Mouse (Mus musculus): ENCODE data around the gene Gm28048. TPM values are rescaled to one million over a fixed set of nuclear protein-coding genes. Genes with fewer than 3 reads are reported as not detected.

Gm28048 gene
- polyA plus RNA-seq (2015; fragmentation: Nextera tagmentation; extraction: Ambion mirVana): 4.3 and 8.4 TPM in 2 replicates

DNA sequence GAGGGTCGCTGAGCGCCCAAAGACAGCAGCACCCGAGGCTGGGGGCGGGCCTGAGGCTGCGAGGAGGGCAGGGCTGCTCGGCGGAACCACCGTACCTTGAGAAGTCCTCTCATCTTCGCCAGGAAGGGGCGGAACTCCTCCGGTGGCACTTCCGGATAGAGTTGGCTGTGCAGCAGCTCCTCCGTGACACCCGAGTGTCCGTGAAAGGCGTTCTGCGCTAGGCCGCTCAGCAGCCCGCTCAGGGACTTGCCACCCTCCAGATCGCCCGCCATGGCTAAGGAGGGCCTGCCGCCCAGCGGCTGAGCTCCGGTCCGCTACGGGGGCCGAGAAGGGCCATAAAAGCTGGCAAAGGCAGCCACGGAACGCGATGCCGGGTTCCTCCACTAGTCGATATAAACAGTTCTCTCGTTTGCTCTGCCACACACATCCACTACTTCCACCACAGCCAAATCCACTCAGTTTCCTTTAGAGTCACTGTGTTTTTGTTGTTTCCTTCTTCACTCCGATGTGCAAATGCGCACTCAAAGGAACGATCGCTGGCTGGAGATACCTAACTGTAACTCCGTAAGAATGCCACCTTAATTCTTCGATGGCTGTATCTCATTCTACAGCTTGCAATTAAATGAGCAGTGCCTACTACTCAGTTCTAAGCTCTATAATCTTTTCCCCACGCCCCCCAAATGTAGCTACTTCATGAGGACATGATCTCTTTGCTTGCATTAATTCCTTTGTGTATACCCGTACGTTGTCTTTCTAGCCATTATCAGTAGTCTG, at the start of gene Gm28048, which contains the start of gene Commd1:
Gene Gm28048 (minus strand): TSS at position 107 of the 774 bp plus-strand sequence.
Gene Commd1 (minus strand): TSS at position 399 of the 774 bp plus-strand sequence.
- H3K4me3 ChIP-seq (replicated peaks): peak within 1 kb of the TSS; percentile 59
- ATAC-seq (ENCODE audit: low FRiP score): peak; percentile 94

DNA sequence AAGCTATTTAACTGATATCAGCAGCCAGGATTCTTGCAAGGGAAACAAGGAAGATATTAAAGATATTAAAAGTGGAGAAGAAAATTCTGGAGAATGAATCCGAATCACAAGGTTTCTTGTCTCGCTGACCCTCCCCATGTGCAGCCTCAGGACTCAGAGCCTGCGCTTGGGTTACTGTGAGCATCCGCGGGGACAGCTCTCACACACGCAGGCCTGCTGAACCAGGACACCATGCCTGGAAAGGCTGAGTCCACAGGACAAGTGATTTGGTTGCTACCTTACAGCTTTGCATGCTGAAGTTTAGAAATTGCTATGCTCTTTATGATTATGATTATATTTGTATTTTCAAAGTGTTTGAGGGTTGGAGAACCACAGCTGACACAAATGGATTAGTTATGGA, 47.5 kb upstream of the Gm28048 start:
- no peak overlapping the region for H3K4me3 ChIP-seq (replicated peaks)
- no peaks in the 10 kb centered on the region for H3K9me3 ChIP-seq (replicated peaks)
- H3K27me3 ChIP-seq (replicated peaks): no peaks in the 10 kb centered on the region
- no peak overlapping the region for H3K9ac ChIP-seq (replicated peaks)
- no peak for ATAC-seq (ENCODE audit: low FRiP score)
- no peak overlapping the region for H3K27ac ChIP-seq (replicated peaks)
- H3K4me1 ChIP-seq: no peaks in the 10 kb centered on the region
- WGBS: 85% methylated on average over 6 of the region's 6 CpGs
- H3K36me3 ChIP-seq: no peaks in the 10 kb centered on the region
- H3K4me2 ChIP-seq: no peak overlapping the region

More for the DNA sequence above, at the start of gene Gm28048, which contains the start of gene Commd1:
- H3K9ac ChIP-seq (replicated peaks): peak within 1 kb of the TSS; percentile 60
- H3K4me1 ChIP-seq: peaks cover 32% of the 10 kb centered on the region
- peaks cover 9% of the 10 kb centered on the region; the same call in 1 of the 2 replicates for H3K36me3 ChIP-seq
- peak within 1 kb of the TSS; percentile 71 for H3K4me2 ChIP-seq
- no peaks in the 10 kb centered on the region for H3K27me3 ChIP-seq (replicated peaks)
- WGBS: 2% methylated on average over 42 of the region's 42 CpGs
- H3K9me3 ChIP-seq (replicated peaks): no peaks in the 10 kb centered on the region
- H3K27ac ChIP-seq (replicated peaks): peak within 1 kb of the TSS; percentile 92

DNA sequence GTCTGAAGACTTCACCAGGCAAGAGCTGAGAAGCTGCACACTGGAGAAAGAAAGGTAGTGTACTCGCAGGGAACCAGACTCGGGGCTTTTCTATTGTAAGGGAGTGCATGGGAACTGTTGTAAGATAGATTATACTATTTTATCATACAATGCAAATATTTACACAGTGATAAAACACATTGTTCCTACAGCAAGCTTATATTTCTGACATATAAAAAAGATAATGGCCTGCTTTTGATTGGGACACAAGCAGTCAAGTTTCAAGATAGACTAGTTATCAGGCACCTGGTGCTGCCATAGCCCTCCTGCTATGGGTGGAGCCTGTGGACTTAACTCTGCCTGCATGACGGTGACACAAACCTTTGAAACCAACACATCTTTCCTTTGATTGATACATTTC, 47.1 kb upstream of the Gm28048 start:
- H3K36me3 ChIP-seq: no peaks in the 10 kb centered on the region
- H3K4me1 ChIP-seq: no peaks in the 10 kb centered on the region
- no peak overlapping the region for H3K4me3 ChIP-seq (replicated peaks)
- H3K4me2 ChIP-seq: no peak overlapping the region
- no peak overlapping the region for H3K9ac ChIP-seq (replicated peaks)
- no peak for ATAC-seq (ENCODE audit: low FRiP score)
- 72% methylated on average over 3 of the region's 3 CpGs for WGBS
- no peak overlapping the region for H3K27ac ChIP-seq (replicated peaks)
- H3K27me3 ChIP-seq (replicated peaks): no peaks in the 10 kb centered on the region
- H3K9me3 ChIP-seq (replicated peaks): no peaks in the 10 kb centered on the region

DNA sequence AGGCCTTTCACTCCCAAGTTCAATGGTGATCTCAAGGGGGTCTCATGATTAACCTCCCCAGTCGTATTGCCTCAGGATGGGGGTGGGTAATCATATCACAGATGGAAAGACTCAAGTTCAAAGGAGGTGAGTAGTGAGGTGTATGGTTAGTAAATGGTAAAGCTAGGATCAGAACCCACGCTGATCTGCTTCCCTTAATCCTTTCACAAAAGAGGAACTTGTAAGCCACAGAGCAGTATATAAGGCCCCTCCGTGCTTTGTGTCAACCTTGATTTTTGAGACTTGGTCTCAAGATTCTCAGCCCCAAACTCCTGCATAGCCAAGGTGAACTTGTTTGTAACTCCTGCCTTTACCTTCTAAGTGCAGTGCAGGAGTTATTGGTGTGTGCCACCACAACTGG, 42.3 kb upstream of the Gm28048 start:
- no peaks in the 10 kb centered on the region for H3K9me3 ChIP-seq (replicated peaks)
- no peak overlapping the region for H3K4me2 ChIP-seq
- WGBS: 88% methylated on average over 3 of the region's 3 CpGs
- H3K36me3 ChIP-seq: no peaks in the 10 kb centered on the region
- no peaks in the 10 kb centered on the region for H3K4me1 ChIP-seq
- H3K27me3 ChIP-seq (replicated peaks): no peaks in the 10 kb centered on the region
- no peak for ATAC-seq (ENCODE audit: low FRiP score)
- no peak overlapping the region for H3K9ac ChIP-seq (replicated peaks)
- no peak overlapping the region for H3K27ac ChIP-seq (replicated peaks)
- no peak overlapping the region for H3K4me3 ChIP-seq (replicated peaks)

DNA sequence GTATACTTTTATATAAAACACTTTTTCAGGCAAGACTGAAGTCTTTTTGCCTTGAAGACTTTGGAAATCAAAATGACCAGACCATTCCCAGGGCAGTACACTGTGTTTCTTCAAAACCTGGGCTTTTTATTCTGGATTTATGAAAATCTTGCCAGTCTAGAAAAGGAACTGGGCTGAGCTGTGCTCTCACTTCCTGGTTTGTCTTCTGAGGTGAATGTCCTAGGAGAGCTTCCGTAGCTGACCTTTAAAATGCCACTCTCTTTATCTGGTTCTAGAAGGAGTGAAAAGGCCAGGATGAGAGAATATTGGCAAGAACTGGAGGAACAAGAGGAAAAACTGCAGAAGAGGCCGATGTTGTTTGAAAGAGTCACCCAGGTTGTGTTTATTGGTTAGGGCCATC, 41.3 kb upstream of the Gm28048 start:
- no peak overlapping the region for H3K9ac ChIP-seq (replicated peaks)
- no peak overlapping the region for H3K27ac ChIP-seq (replicated peaks)
- 95% methylated on average over 2 of the region's 2 CpGs for WGBS
- no peaks in the 10 kb centered on the region for H3K4me1 ChIP-seq
- no peak for ATAC-seq (ENCODE audit: low FRiP score)
- no peak overlapping the region for H3K4me2 ChIP-seq
- no peak overlapping the region for H3K4me3 ChIP-seq (replicated peaks)
- H3K9me3 ChIP-seq (replicated peaks): no peaks in the 10 kb centered on the region
- no peaks in the 10 kb centered on the region for H3K27me3 ChIP-seq (replicated peaks)
- H3K36me3 ChIP-seq: no peaks in the 10 kb centered on the region

GRCm38 (mm10) chr11:23020841-23021240, 39.0 kb upstream of the Gm28048 start:
- Histone ChIP-seq H3K4me1 (no peaks in the 10 kb centered on the region), H3K4me3 (replicated peaks) (no peak overlapping the region), H3K9me3 (replicated peaks) (no peaks in the 10 kb centered on the region), H3K9ac (replicated peaks) (no peak overlapping the region), H3K27ac (replicated peaks) (no peak overlapping the region), H3K27me3 (replicated peaks) (no peaks in the 10 kb centered on the region), H3K4me2 (no peak overlapping the region), H3K36me3 (no peaks in the 10 kb centered on the region)
- WGBS: 95% methylated on average over 14 of the region's 14 CpGs
- ATAC-seq (ENCODE audit: low FRiP score): no peak

DNA sequence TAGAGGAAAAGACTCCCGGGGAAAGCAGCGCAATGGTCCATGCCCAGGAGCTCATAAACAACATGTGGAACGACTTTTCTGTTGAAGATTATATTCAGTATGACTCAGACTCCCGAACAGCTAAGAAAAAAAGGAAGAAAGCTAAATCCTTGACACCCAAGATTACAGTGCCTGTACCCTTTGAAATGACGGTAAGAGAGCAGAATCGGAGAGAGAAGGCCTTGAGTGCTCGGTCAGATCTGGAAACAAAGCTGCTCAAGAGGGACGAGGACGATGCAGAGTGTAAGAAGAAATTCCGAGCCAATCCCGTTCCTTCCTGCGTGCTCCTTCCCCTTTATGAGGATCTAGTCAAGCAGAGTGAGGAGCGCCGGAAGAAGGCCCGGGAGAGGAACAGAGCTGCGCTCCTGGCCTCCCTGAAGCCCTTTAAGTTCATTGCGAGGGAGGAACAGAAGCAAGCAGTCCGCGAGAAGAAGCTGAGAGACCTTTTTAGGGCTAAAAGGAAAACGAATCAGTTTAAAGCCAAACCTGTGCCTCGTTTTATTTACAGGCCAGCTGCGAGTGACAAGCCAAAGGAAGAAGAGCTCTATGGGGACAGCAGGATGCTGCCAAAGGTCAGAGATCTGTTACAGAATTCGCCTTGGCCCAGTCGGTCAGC, 38.4 kb upstream of the Gm28048 start:
- H3K4me1 ChIP-seq: no peaks in the 10 kb centered on the region
- no peak for ATAC-seq (ENCODE audit: low FRiP score)
- no peak overlapping the region for H3K27ac ChIP-seq (replicated peaks)
- WGBS: 75% methylated on average over 24 of the region's 24 CpGs
- no peaks in the 10 kb centered on the region for H3K27me3 ChIP-seq (replicated peaks)
- no peak overlapping the region for H3K9ac ChIP-seq (replicated peaks)
- H3K36me3 ChIP-seq: no peaks in the 10 kb centered on the region
- no peak overlapping the region for H3K4me3 ChIP-seq (replicated peaks)
- H3K4me2 ChIP-seq: no peak overlapping the region
- H3K9me3 ChIP-seq (replicated peaks): no peaks in the 10 kb centered on the region

DNA sequence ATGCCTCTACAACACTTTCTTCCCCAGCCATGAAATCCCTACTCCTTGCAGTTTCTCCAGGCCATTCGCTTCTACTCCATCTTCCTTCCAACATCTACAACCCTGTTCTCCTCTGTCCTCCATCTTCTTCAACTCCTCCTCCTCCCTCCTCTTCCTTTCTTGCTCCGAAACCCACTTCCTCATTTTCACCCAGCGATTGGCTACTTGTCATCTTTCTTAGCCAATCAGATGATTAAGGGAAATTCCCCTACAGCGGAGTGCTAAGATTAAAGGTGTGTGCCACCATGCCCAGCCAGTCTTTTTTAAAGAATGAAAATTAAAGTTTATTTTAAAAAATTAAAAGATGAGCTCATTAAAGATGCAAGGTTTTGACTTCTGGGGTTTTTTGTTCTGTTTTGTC, 36.1 kb upstream of the Gm28048 start:
- no peaks in the 10 kb centered on the region for H3K4me1 ChIP-seq

GRCm38 (mm10) chr11:23014996-23015395, 33.1 kb upstream of the Gm28048 start:
- Histone ChIP-seq H3K27ac (replicated peaks) (no peak overlapping the region), H3K4me2 (no peak overlapping the region), H3K9ac (replicated peaks) (no peak overlapping the region), H3K4me3 (replicated peaks) (no peak overlapping the region), H3K27me3 (replicated peaks) (no peaks in the 10 kb centered on the region), H3K4me1 (no peaks in the 10 kb centered on the region), H3K9me3 (replicated peaks) (no peaks in the 10 kb centered on the region), H3K36me3 (no peaks in the 10 kb centered on the region)
- no peak for ATAC-seq (ENCODE audit: low FRiP score)
- WGBS: 79% methylated on average over 6 of the region's 6 CpGs

More for the DNA sequence above, 36.1 kb upstream of the Gm28048 start:
- no peak overlapping the region for H3K27ac ChIP-seq (replicated peaks)
- H3K36me3 ChIP-seq: no peaks in the 10 kb centered on the region
- no peak for ATAC-seq (ENCODE audit: low FRiP score)
- WGBS: 93% methylated on average over 4 of the region's 4 CpGs
- H3K9ac ChIP-seq (replicated peaks): no peak overlapping the region
- H3K9me3 ChIP-seq (replicated peaks): no peaks in the 10 kb centered on the region
- H3K27me3 ChIP-seq (replicated peaks): no peaks in the 10 kb centered on the region
- no peak overlapping the region for H3K4me3 ChIP-seq (replicated peaks)
- H3K4me2 ChIP-seq: no peak overlapping the region

DNA sequence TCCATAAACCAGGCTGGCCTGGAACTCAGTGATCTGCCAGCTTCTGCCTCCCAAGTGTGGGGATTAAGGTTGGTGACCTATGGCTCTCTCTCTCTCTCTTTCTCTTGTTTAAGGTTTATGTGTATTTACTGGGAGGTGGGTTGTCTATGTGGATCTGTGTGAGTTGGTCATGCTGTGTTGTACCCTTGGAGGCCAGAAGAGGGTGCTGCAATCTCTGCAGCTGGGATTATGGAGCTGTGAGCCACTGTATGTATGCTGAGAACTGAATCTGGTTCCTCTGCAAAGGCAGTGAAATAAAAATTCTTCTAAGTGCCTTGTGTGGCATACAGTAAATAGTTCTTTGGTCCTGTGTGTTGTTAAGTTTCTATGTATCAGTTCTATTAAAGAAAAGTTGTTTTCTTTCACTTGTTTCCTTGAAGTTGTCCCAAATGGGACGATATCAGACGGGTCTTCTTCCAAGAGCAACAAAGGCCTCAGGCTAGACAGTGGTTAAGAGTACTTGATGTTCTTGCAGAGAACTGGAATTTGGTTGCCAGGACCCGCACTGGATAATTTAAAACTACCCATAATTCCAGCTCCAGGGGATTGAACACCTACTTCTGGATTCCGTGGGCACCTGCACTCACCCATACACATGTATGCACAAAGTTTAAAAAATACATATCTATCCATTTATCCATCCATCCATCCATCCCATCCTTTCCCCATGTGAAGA, 31.8 kb upstream of the Gm28048 start:
- no peak for ATAC-seq (ENCODE audit: low FRiP score)
- 93% methylated on average over 4 of the region's 4 CpGs for WGBS
- Histone ChIP-seq H3K9ac (replicated peaks) (no peak overlapping the region), H3K4me2 (no peak overlapping the region), H3K27ac (replicated peaks) (no peak overlapping the region), H3K27me3 (replicated peaks) (no peaks in the 10 kb centered on the region), H3K36me3 (no peaks in the 10 kb centered on the region), H3K4me3 (replicated peaks) (no peak overlapping the region), H3K9me3 (replicated peaks) (no peaks in the 10 kb centered on the region), H3K4me1 (peaks cover 3% of the 10 kb centered on the region; the same call in 1 of the 2 replicates)

GRCm38 (mm10) chr11:23013096-23013495, 31.2 kb upstream of the Gm28048 start:
- Histone ChIP-seq H3K4me3 (replicated peaks) (no peak overlapping the region), H3K4me2 (no peak overlapping the region), H3K4me1 (peaks cover 3% of the 10 kb centered on the region; the same call in 1 of the 2 replicates), H3K9ac (replicated peaks) (no peak overlapping the region), H3K36me3 (no peaks in the 10 kb centered on the region), H3K9me3 (replicated peaks) (no peaks in the 10 kb centered on the region), H3K27ac (replicated peaks) (no peak overlapping the region), H3K27me3 (replicated peaks) (no peaks in the 10 kb centered on the region)
- 76% methylated on average over 1 of the region's 1 CpGs for WGBS
- ATAC-seq (ENCODE audit: low FRiP score): no peak
